Mouse (Mus musculus) urinary bladder, postnatal 0 days (tissue): Measurements from ENCODE around the gene Cops8. TPM values are rescaled to one million over a fixed set of nuclear protein-coding genes. Genes with fewer than 3 reads are reported as not detected.

Experiments used
- polyA plus RNA-seq: library from polyadenylated mRNA; unstranded; fragments of >200 nt; fragmentation: Nextera tagmentation; extraction: Ambion mirVana; gene quantifications from 2 replicates; pipeline ENCODE4 v1.2.1, GENCODE M21; 2015

Cops8 gene
- polyA plus RNA-seq, result 79.8 and 84.0 TPM in 2 replicates

DNA sequence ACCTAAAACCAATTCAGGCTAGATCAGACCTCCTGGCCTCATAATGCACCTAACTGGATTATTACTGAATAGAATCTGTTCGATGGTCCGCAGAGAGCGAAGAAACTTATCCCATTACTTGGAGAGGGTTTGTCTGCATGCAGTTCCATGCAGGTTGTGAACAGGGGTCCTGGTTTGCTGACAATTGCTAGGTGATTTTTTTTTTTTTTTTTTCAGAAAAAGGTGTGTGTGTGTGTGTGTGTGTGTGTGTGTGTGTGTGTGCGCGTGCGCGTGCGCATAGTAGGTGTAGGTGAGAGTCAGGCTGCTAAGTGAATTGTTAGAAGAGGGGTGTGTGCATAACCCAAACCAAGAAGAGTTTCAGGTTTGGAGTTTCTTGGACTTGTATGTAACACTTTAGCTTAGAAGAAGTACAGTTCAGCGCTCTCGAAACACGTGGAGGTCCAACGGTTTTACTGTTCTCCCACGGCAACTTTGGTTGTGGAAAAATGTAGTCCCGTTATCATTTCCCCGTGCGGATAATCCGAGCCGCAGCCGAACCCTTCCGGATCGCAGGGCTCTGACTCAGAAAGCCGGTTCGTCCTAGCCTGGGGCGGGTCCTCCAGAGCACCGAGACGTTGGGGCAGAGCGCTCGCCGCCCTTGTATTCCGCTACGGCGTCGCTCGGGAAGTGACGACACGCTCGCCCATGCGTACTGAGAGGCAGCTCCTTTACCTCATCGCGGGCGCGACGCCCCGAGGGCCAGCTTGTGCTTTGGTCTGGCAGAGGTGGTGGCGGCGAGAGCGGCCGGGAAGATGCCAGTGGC lies at the start of gene Cops8:
TSS of gene Cops8 (plus strand) at position 223 of the 802 bp plus-strand sequence.

Other genes starting within 250 kb of the Cops8 start
- 117 and 132 TPM in 2 replicates for gene Col6a3, start 241.0 kb downstream of the Cops8 start, polyA plus RNA-seq